Mouse (Mus musculus) cortical plate, adult 2 months (tissue): ENCODE data around the gene Slc6a19.

Experiments used
- CTCF ChIP-seq: fragments of 200-500 bp; IDR thresholded peaks from 2 replicates; pipeline ENCODE4 v1.5.1; 2011; ENCODE audit warnings: mild to moderate bottlenecking, control low read depth, low read length; ENCODE audit not compliant: insufficient read depth; ENCODE audit errors: extremely low read depth
- POLR2A ChIP-seq: fragments of 200-500 bp; IDR thresholded peaks from 2 replicates; pipeline ENCODE4 v1.6.1; 2011; ENCODE audit warnings: mild to moderate bottlenecking, low read length, control low read depth; ENCODE audit not compliant: insufficient read depth; ENCODE audit errors: extremely low read depth

DNA sequence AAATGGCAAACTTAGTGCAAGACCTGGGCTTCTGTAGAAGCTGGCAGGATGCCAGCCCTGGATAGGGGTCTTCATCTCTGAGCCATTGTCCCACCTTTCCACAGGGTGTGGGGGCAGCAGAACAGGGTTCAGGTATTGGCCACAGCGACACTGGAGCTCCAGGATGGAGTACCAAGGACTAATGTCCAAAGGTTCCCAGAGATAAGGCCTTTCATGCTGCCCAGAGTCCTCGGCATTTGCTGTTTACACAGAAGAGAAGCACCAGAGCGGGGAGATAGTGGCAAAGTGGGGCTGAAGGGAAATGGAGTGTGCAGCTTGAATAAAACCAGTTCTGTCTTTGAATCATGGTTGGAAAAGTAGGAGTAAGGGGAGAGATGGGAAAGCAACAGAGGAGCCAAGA is 8.1 kb downstream of the Slc6a19 start:
- no peak for TF ChIP-seq CTCF
- no peak for TF ChIP-seq POLR2A
